Mouse (Mus musculus) heart, embryonic 11.5 days (tissue): Measurements from ENCODE around the gene AF067061. TPM values are rescaled to one million over a fixed set of nuclear protein-coding genes. Genes with fewer than 3 reads are reported as not detected.
"Not testable (repeated sequence)": the region's sequence is repeated elsewhere in the genome, so short reads cannot be mapped to it uniquely, and the experiment has no call there.

Source experiments
- ATAC-seq: fragments of 200-750 bp; cut with Nextera tagmentation; replicated peaks from 2 replicates; pipeline ENCODE4 v1.8.0; 2017; ENCODE audit warnings: moderate library complexity; ENCODE audit not compliant: insufficient number of reproducible peaks, low FRiP score, low TSS enrichment
- H3K27ac ChIP-seq: fragments of 300-500 bp; sonication (generic); 2 replicates; pipeline ENCODE4 v1.5.1; 2014; ENCODE audit warnings: mild to moderate bottlenecking, low read depth, low read length
- H3K27me3 ChIP-seq: fragments of 300-500 bp; sonication (generic); 2 replicates; pipeline ENCODE4 v1.6.1; 2014; ENCODE audit warnings: mild to moderate bottlenecking, low read length, mixed read lengths; ENCODE audit not compliant: control insufficient read depth, insufficient read depth
- H3K36me3 ChIP-seq: fragments of 300-500 bp; sonication (generic); 2 replicates; pipeline ENCODE4 v1.6.1; 2014; ENCODE audit warnings: mild to moderate bottlenecking, low read length, moderate library complexity, mixed read lengths; ENCODE audit not compliant: control insufficient read depth, insufficient read depth
- H3K4me1 ChIP-seq: fragments of 300-500 bp; sonication (generic); 2 replicates; pipeline ENCODE4 v1.6.1; 2014; ENCODE audit warnings: low read length; ENCODE audit not compliant: control insufficient read depth, insufficient read depth
- H3K4me2 ChIP-seq: fragments of 300-500 bp; sonication (generic); 2 replicates; pipeline ENCODE4 v1.6.1; 2014; ENCODE audit warnings: mild to moderate bottlenecking, moderate library complexity
- H3K4me3 ChIP-seq: fragments of 300-500 bp; sonication (generic); 2 replicates; pipeline ENCODE4 v1.5.1; 2014; ENCODE audit warnings: low read depth, low read length
- H3K9ac ChIP-seq: fragments of 300-500 bp; sonication (generic); 2 replicates; pipeline ENCODE4 v1.6.1; 2014; ENCODE audit warnings: mild to moderate bottlenecking, low read depth, low read length, moderate library complexity
- H3K9me3 ChIP-seq: fragments of 300-500 bp; sonication (generic); replicated peaks from 2 replicates; pipeline ENCODE4 v1.6.1; 2016; ENCODE audit warnings: low read length; ENCODE audit not compliant: control insufficient read depth
- WGBS: fragments of 180-500 bp; shearing (Covaris S2); extraction: QIAGEN DNeasy Blood & Tissue Kit; methylation state at CpG from one replicate; pipeline ENCODE4 v1.1.7; 2014; ENCODE audit not compliant: insufficient replicate concordance; 5-methylcytosine and 5-hydroxymethylcytosine counted together
- polyA plus RNA-seq: library from polyadenylated mRNA; unstranded; fragments of >200 nt; fragmentation: Nextera tagmentation; extraction: Ambion mirVana; gene quantifications from 2 replicates; pipeline ENCODE4 v1.2.1, GENCODE M21; 2014

AF067061 gene
- polyA plus RNA-seq, 1 experiment from 2014 or later = not detected

- not testable (repeated sequence) for ATAC-seq, H3K9ac ChIP-seq, H3K4me3 ChIP-seq, H3K9me3 ChIP-seq, H3K36me3 ChIP-seq, H3K27me3 ChIP-seq, H3K4me2 ChIP-seq, H3K4me1 ChIP-seq, H3K27ac ChIP-seq
- 88% methylated on average over 3 of the region's 3 CpGs for WGBS
These were observed 3.9 kb upstream of the AF067061 start for GRCm38 (mm10) chr13:120258817-120259658.

- 67% methylated on average over 3 of the region's 3 CpGs for WGBS
- ATAC-seq, H3K4me2 ChIP-seq: not testable (repeated sequence)
These were observed 3.2 kb upstream of the AF067061 start for GRCm38 (mm10) chr13:120259718-120260117.

GRCm38 (mm10) chr13:120277837-120278236 is 14.9 kb downstream of the AF067061 start:
- not testable (repeated sequence) for ATAC-seq, H3K36me3 ChIP-seq, H3K4me3 ChIP-seq, H3K9me3 ChIP-seq, H3K27ac ChIP-seq, H3K4me2 ChIP-seq, H3K27me3 ChIP-seq, H3K4me1 ChIP-seq, H3K9ac ChIP-seq
- 20% methylated on average over 2 of the region's 2 CpGs for WGBS

More at GRCm38 (mm10) chr13:120259718-120260117, 3.2 kb upstream of the AF067061 start:
- H3K4me1 ChIP-seq, H3K36me3 ChIP-seq, H3K9me3 ChIP-seq, H3K9ac ChIP-seq, H3K27me3 ChIP-seq, H3K4me3 ChIP-seq, H3K27ac ChIP-seq: not testable (repeated sequence)

GRCm38 (mm10) chr13:120278784-120279183 is 15.9 kb downstream of the AF067061 start:
- no peaks in the 10 kb centered on the region for H3K36me3 ChIP-seq
- H3K4me3 ChIP-seq = no peak overlapping the region
- H3K9ac ChIP-seq = no peak overlapping the region
- WGBS = 86% methylated on average over 9 of the region's 9 CpGs
- no peaks in the 10 kb centered on the region for H3K27me3 ChIP-seq
- ATAC-seq = no peak
- no peaks in the 10 kb centered on the region for H3K4me1 ChIP-seq
- no peaks in the 10 kb centered on the region for H3K9me3 ChIP-seq
- H3K27ac ChIP-seq = no peak overlapping the region
- no peak overlapping the region for H3K4me2 ChIP-seq

GRCm38 (mm10) chr13:120299324-120299894 is 36.5 kb downstream of the AF067061 start:
- ATAC-seq = no peak
- Histone ChIP-seq H3K4me3 (no peak overlapping the region), H3K4me2 (no peak overlapping the region), H3K27ac (no peak overlapping the region), H3K4me1 (no peaks in the 10 kb centered on the region), H3K27me3 (no peaks in the 10 kb centered on the region), H3K9me3 (no peaks in the 10 kb centered on the region), H3K36me3 (no peaks in the 10 kb centered on the region), H3K9ac (no peak overlapping the region)
- WGBS = 45% methylated on average over 1 of the region's 1 CpGs

GRCm38 (mm10) chr13:120299991-120300442 is 37.1 kb downstream of the AF067061 start, which contains the start of gene BC147527:
BC147527 (plus strand) TSS chr13:120300392.
- no peaks in the 10 kb centered on the region for H3K36me3 ChIP-seq
- H3K4me1 ChIP-seq = no peaks in the 10 kb centered on the region
- no peak for ATAC-seq
- no peak within 1 kb of the TSS for H3K4me3 ChIP-seq
- 51% methylated on average over 2 of the region's 2 CpGs for WGBS
- no peak within 1 kb of the TSS for H3K27ac ChIP-seq
- no peak within 1 kb of the TSS for H3K4me2 ChIP-seq
- no peaks in the 10 kb centered on the region for H3K9me3 ChIP-seq
- H3K9ac ChIP-seq = no peak within 1 kb of the TSS
- no peaks in the 10 kb centered on the region for H3K27me3 ChIP-seq

- no peak overlapping the region for H3K4me2 ChIP-seq
- H3K36me3 ChIP-seq = no peaks in the 10 kb centered on the region
- no peaks in the 10 kb centered on the region for H3K4me1 ChIP-seq
- ATAC-seq = no peak
- WGBS = 62% methylated on average over 4 of the region's 4 CpGs
- H3K9me3 ChIP-seq = no peaks in the 10 kb centered on the region
- H3K4me3 ChIP-seq = no peak overlapping the region
- H3K27ac ChIP-seq = no peak overlapping the region
- no peaks in the 10 kb centered on the region for H3K27me3 ChIP-seq
- no peak overlapping the region for H3K9ac ChIP-seq
These were observed 37.9 kb downstream of the AF067061 start for GRCm38 (mm10) chr13:120300853-120301252.

- H3K4me3 ChIP-seq = no peak overlapping the region
- H3K9me3 ChIP-seq = no peaks in the 10 kb centered on the region
- WGBS = 66% methylated on average over 4 of the region's 4 CpGs
- H3K36me3 ChIP-seq = no peaks in the 10 kb centered on the region
- H3K27me3 ChIP-seq = peaks cover 4% of the 10 kb centered on the region; the same call in 1 of the 2 replicates
- H3K9ac ChIP-seq = no peak overlapping the region
- H3K4me1 ChIP-seq = no peaks in the 10 kb centered on the region
- H3K4me2 ChIP-seq = no peak overlapping the region
- ATAC-seq = no peak
- H3K27ac ChIP-seq = no peak overlapping the region
These were observed 47.8 kb downstream of the AF067061 start for GRCm38 (mm10) chr13:120310749-120311148.
